Mouse (Mus musculus) lung, postnatal 0 days (tissue): ENCODE measurements around the gene Ttc13. TPM values are rescaled to one million over a fixed set of nuclear protein-coding genes. Genes with fewer than 3 reads are reported as not detected.

Experiments used
- ATAC-seq: fragments of 200-750 bp; cut with Nextera tagmentation; 2 replicates; pipeline ENCODE4 v1.8.0; 2017; ENCODE audit warnings: moderate library complexity
- DNase-seq: peaks from one replicate; pipeline ENCODE4 v3.0.0-alpha.2; 2016; ENCODE audit warnings: low spot score
- H3K27ac ChIP-seq: fragments of 300-500 bp; sonication (generic); 2 replicates; pipeline ENCODE4 v1.5.1; 2014; ENCODE audit warnings: antibody characterized with exemption, mild to moderate bottlenecking, low read length, mixed read lengths
- H3K27me3 ChIP-seq: fragments of 300-500 bp; sonication (generic); replicated peaks from 2 replicates; pipeline ENCODE4 v1.6.1; 2014; ENCODE audit warnings: low read length, mixed read lengths; ENCODE audit not compliant: insufficient read depth
- H3K36me3 ChIP-seq: fragments of 300-500 bp; sonication (generic); 2 replicates; pipeline ENCODE4 v1.6.1; 2014; ENCODE audit warnings: low read length, mixed read lengths; ENCODE audit not compliant: insufficient read depth
- H3K4me1 ChIP-seq: fragments of 300-500 bp; sonication (generic); 2 replicates; pipeline ENCODE4 v1.6.1; 2014; ENCODE audit warnings: antibody characterized with exemption, low read depth, low read length, mixed read lengths; ENCODE audit not compliant: insufficient read depth
- H3K4me2 ChIP-seq: fragments of 300-500 bp; sonication (generic); replicated peaks from 2 replicates; pipeline ENCODE4 v1.6.1; 2014; ENCODE audit warnings: low read depth, mild to moderate bottlenecking, low read length, moderate library complexity, mixed read lengths
- H3K4me3 ChIP-seq: fragments of 300-500 bp; sonication (generic); 2 replicates; pipeline ENCODE4 v1.5.1; 2014; ENCODE audit warnings: low read depth, low read length
- H3K9ac ChIP-seq: fragments of 300-500 bp; sonication (generic); replicated peaks from 2 replicates; pipeline ENCODE4 v1.6.1; 2014; ENCODE audit warnings: low read depth, mild to moderate bottlenecking
- H3K9me3 ChIP-seq: fragments of 300-500 bp; sonication (generic); 2 replicates; pipeline ENCODE4 v1.6.1; 2016; ENCODE audit warnings: low read length, mixed read lengths
- CTCF ChIP-seq: IDR thresholded peaks from 2 replicates; pipeline ENCODE4 v1.5.1; 2016; ENCODE audit warnings: antibody characterized with exemption, mild to moderate bottlenecking
- EP300 ChIP-seq: IDR thresholded peaks from 2 replicates; pipeline ENCODE4 v1.6.1; 2016; ENCODE audit warnings: antibody characterized with exemption, mild to moderate bottlenecking, control low read depth
- WGBS: fragments of 180-500 bp; shearing (Covaris S2); extraction: QIAGEN DNeasy Blood & Tissue Kit; methylation state at CpG from one replicate; pipeline ENCODE4 v1.1.7; 2014; 5-methylcytosine and 5-hydroxymethylcytosine counted together
- polyA plus RNA-seq: library from polyadenylated mRNA; unstranded; fragments of >200 nt; fragmentation: Nextera tagmentation; extraction: Ambion mirVana; gene quantifications from 2 replicates; pipeline ENCODE4 v1.2.1, GENCODE M21; 2015

Ttc13 gene
- 24.0 and 30.7 TPM in 2 replicates for polyA plus RNA-seq

- peak within 1 kb of the TSS; percentile 32; the same call in 1 of the 2 replicates for H3K27ac ChIP-seq
- no peaks in the 10 kb centered on the region for H3K9me3 ChIP-seq
- peak within 1 kb of the TSS; percentile 93 for H3K4me2 ChIP-seq
- WGBS = under 1% methylated on average over 45 of the region's 59 CpGs
- H3K4me1 ChIP-seq = peaks cover 14% of the 10 kb centered on the region; the same call in 1 of the 2 replicates
- ATAC-seq (peak; percentile 100), DNase-seq (peak; percentile 99)
- H3K36me3 ChIP-seq = no peaks in the 10 kb centered on the region
- TF ChIP-seq CTCF = peak; percentile 30; the same call in 1 of the 2 replicates
- no peak for TF ChIP-seq EP300
- peak within 1 kb of the TSS; percentile 62 for H3K9ac ChIP-seq
- no peaks in the 10 kb centered on the region for H3K27me3 ChIP-seq
- H3K4me3 ChIP-seq = peak within 1 kb of the TSS; percentile 79
Observed at GRCm38 (mm10) chr8:124721862-124722515, at the start of gene Ttc13, which contains the start of gene Arv1. Gene Ttc13, minus strand, starts transcription at chr8:124721983. Gene Arv1, plus strand, starts transcription at chr8:124722139.

- Histone ChIP-seq H3K9me3 (no peaks in the 10 kb centered on the region), H3K4me1 (no peaks in the 10 kb centered on the region), H3K27me3 (no peaks in the 10 kb centered on the region), H3K36me3 (no peaks in the 10 kb centered on the region), H3K4me2 (no peak overlapping the region), H3K27ac (no peak overlapping the region), H3K9ac (no peak overlapping the region), H3K4me3 (no peak overlapping the region)
- ATAC-seq (no peak), DNase-seq (no peak)
- WGBS = 66% methylated on average over 7 of the region's 7 CpGs
- TF ChIP-seq CTCF (no peak), EP300 (no peak)
Observed at GRCm38 (mm10) chr8:124763061-124763460, 41.3 kb upstream of the Ttc13 start.

DNA sequence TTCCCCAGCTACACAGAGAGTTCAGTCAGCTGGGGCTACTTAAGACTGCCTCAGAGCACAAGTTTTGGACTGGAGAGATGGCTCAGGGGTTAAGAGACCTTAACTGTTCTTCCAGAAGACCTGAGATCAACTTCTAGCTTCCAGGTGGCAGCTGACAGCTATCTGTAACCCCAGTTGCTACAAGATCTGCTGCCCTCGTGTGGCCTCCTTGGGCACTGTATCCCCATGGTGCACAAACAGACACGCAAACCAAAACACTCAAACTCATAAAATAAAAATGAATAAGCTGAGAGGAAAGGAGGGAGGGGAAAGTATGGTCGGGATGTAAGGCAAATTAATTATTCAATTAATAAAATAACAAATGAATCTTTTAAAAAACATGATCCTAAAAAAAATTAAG is 36.8 kb upstream of the Ttc13 start:
- 33% methylated on average over 3 of the region's 3 CpGs for WGBS
- H3K9me3 ChIP-seq = no peaks in the 10 kb centered on the region
- no peak for DNase-seq
- TF ChIP-seq EP300 = no peak
- TF ChIP-seq CTCF = peak; percentile 67
- no peak overlapping the region for H3K27ac ChIP-seq
- no peaks in the 10 kb centered on the region for H3K4me1 ChIP-seq
- no peaks in the 10 kb centered on the region for H3K27me3 ChIP-seq
- no peak overlapping the region for H3K4me2 ChIP-seq
- no peaks in the 10 kb centered on the region for H3K36me3 ChIP-seq
- ATAC-seq = no peak
- no peak overlapping the region for H3K4me3 ChIP-seq
- H3K9ac ChIP-seq = no peak overlapping the region

DNA sequence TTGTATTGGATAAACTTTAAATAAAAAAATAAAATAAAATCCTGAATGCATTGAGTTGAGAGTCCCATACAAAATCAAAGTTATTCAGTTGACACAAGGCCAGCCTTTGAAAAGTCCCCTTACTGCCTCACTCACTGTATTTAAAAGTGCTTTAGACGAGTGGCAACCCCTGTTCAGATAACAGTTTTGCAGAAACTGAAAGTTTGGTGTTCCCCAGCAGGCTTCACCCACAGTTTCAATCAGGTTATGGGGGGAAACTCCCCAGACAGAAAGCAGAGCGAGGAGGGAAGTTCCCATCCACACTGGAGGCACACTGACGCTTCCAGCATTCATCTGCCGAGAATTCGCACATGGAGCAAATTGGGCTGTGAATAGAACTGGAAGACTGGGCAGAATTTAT is 34.8 kb upstream of the Ttc13 start:
- TF ChIP-seq CTCF (no peak), EP300 (no peak)
- no peaks in the 10 kb centered on the region for H3K36me3 ChIP-seq
- no peak overlapping the region for H3K4me2 ChIP-seq
- no peak for DNase-seq
- H3K27ac ChIP-seq = no peak overlapping the region
- no peaks in the 10 kb centered on the region for H3K27me3 ChIP-seq
- no peaks in the 10 kb centered on the region for H3K4me1 ChIP-seq
- WGBS = 56% methylated on average over 5 of the region's 5 CpGs
- H3K9ac ChIP-seq = no peak overlapping the region
- no peak overlapping the region for H3K4me3 ChIP-seq
- H3K9me3 ChIP-seq = no peaks in the 10 kb centered on the region
- ATAC-seq = no peak

DNA sequence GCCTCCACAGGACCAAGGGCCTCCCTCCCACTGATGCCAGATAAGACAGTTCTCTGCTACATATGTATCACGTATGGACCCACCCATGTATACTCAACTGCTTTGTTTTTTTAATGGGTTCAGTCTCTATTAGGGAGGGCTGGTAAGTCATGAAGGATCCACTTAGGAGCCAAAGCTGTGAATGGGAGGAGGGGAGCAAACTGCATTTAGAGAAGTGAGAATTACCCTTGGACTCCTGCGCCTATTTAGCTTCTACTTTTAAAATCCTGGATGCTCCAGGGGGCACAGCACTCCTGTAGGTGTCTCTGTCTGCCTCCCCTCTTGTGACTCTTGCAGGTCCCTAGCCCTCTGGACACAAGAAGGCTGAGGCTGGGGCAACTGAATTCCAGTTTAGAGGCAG is 34.4 kb upstream of the Ttc13 start:
- Histone ChIP-seq H3K9ac (no peak overlapping the region), H3K36me3 (no peaks in the 10 kb centered on the region), H3K27ac (no peak overlapping the region), H3K27me3 (no peaks in the 10 kb centered on the region), H3K4me1 (no peaks in the 10 kb centered on the region), H3K4me3 (no peak overlapping the region), H3K4me2 (no peak overlapping the region), H3K9me3 (no peaks in the 10 kb centered on the region)
- DNase-seq (no peak), ATAC-seq (no peak)
- 63% methylated on average over 2 of the region's 2 CpGs for WGBS
- TF ChIP-seq CTCF = no peak
- no peak for TF ChIP-seq EP300

GRCm38 (mm10) chr8:124755481-124755880 is 33.7 kb upstream of the Ttc13 start:
- 66% methylated on average over 8 of the region's 8 CpGs for WGBS
- TF ChIP-seq CTCF = no peak
- TF ChIP-seq EP300 = no peak
- no peak for ATAC-seq
- H3K4me2 ChIP-seq = no peak overlapping the region
- no peak for DNase-seq
- H3K36me3 ChIP-seq = no peaks in the 10 kb centered on the region
- no peak overlapping the region for H3K4me3 ChIP-seq
- no peaks in the 10 kb centered on the region for H3K9me3 ChIP-seq
- no peaks in the 10 kb centered on the region for H3K4me1 ChIP-seq
- no peaks in the 10 kb centered on the region for H3K27me3 ChIP-seq
- no peak overlapping the region for H3K27ac ChIP-seq
- H3K9ac ChIP-seq = no peak overlapping the region
